Mouse (Mus musculus) limb, embryonic 12.5 days (tissue): ENCODE measurements around the gene 9030025P20Rik. TPM values are rescaled to one million over a fixed set of nuclear protein-coding genes. Genes with fewer than 3 reads are reported as not detected.
"Not testable (repeated sequence)": the region's sequence is repeated elsewhere in the genome, so short reads cannot be mapped to it uniquely, and the experiment has no call there.

Experiments
- ATAC-seq: fragments of 200-750 bp; cut with Nextera tagmentation; 2 replicates; pipeline ENCODE4 v1.8.0; 2017; ENCODE audit warnings: low read depth, moderate TSS enrichment; ENCODE audit not compliant: insufficient number of reproducible peaks, insufficient read depth, low FRiP score, low TSS enrichment
- H3K27ac ChIP-seq: fragments of 300-500 bp; sonication (generic); 2 replicates; pipeline ENCODE4 v1.5.1; 2016; ENCODE audit warnings: mild to moderate bottlenecking, moderate library complexity
- H3K27me3 ChIP-seq: fragments of 300-500 bp; sonication (generic); 2 replicates; pipeline ENCODE4 v1.6.1; 2016; ENCODE audit warnings: mild to moderate bottlenecking, moderate library complexity
- H3K36me3 ChIP-seq: fragments of 300-500 bp; sonication (generic); 2 replicates; pipeline ENCODE4 v1.6.1; 2016; ENCODE audit warnings: mild to moderate bottlenecking, moderate library complexity
- H3K4me1 ChIP-seq: fragments of 300-500 bp; sonication (generic); replicated peaks from 2 replicates; pipeline ENCODE4 v1.6.1; 2016
- H3K4me2 ChIP-seq: fragments of 300-500 bp; sonication (generic); 2 replicates; pipeline ENCODE4 v1.6.1; 2016; ENCODE audit warnings: mild to moderate bottlenecking, moderate library complexity
- H3K4me3 ChIP-seq: fragments of 300-500 bp; sonication (generic); replicated peaks from 2 replicates; pipeline ENCODE4 v1.5.1; 2016; ENCODE audit warnings: mild to moderate bottlenecking
- H3K9ac ChIP-seq: fragments of 300-500 bp; sonication (generic); replicated peaks from 2 replicates; pipeline ENCODE4 v1.6.1; 2016; ENCODE audit warnings: mild to moderate bottlenecking, moderate library complexity
- H3K9me3 ChIP-seq: fragments of 300-500 bp; sonication (generic); 2 replicates; pipeline ENCODE4 v1.6.1; 2016; ENCODE audit warnings: mild to moderate bottlenecking, moderate library complexity
- WGBS: fragments of 180-500 bp; shearing (Covaris S2); methylation state at CpG from one replicate; pipeline ENCODE4 v1.1.7; 2016; 5-methylcytosine and 5-hydroxymethylcytosine counted together
- polyA plus RNA-seq: library from polyadenylated mRNA; unstranded; fragments of >200 nt; fragmentation: Nextera tagmentation; extraction: Ambion mirVana; gene quantifications from 2 replicates; pipeline ENCODE4 v1.2.1, GENCODE M21; 2016

Gene 9030025P20Rik
- polyA plus RNA-seq, 1 experiment from 2014 or later = 14.9 TPM

DNA sequence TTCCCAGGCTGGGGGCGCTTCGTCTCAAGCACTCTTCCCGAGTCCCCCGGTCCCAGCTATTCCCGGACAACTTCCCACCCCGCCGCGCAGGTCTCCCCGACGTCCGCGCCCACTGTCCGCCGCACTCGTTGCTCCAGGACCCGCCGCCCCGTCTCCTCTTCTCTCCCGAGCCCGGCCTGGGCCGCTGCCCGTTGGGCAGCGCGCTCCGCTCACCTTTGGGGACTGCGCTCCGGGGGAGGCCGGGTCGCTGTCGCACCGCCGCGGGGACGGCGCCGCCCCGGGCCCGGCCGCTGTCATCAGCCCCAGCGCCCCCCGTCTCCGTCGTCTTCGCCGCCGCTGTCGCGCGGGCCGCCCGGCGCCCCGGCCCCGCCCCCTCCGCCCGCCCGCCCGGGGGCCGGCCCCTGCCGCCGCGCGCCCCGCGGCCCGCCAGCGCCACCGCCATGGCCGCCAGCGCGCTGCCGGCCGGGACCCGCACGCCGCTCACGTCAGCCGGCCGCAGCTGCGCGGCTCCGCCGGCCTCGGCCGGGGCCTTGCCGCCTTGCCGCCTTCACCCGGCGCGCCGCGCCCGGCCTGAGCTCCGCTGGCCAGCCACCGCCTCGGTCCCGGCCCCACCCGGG lies 14.4 kb downstream of the 9030025P20Rik start:
- H3K27me3 ChIP-seq, H3K4me1 ChIP-seq, H3K9ac ChIP-seq, H3K27ac ChIP-seq, H3K4me3 ChIP-seq, H3K4me2 ChIP-seq, H3K9me3 ChIP-seq, H3K36me3 ChIP-seq: not testable (repeated sequence)
- WGBS = no CpG with 5 or more reads among the region's 98 CpGs
- peak; percentile 71 for ATAC-seq

DNA sequence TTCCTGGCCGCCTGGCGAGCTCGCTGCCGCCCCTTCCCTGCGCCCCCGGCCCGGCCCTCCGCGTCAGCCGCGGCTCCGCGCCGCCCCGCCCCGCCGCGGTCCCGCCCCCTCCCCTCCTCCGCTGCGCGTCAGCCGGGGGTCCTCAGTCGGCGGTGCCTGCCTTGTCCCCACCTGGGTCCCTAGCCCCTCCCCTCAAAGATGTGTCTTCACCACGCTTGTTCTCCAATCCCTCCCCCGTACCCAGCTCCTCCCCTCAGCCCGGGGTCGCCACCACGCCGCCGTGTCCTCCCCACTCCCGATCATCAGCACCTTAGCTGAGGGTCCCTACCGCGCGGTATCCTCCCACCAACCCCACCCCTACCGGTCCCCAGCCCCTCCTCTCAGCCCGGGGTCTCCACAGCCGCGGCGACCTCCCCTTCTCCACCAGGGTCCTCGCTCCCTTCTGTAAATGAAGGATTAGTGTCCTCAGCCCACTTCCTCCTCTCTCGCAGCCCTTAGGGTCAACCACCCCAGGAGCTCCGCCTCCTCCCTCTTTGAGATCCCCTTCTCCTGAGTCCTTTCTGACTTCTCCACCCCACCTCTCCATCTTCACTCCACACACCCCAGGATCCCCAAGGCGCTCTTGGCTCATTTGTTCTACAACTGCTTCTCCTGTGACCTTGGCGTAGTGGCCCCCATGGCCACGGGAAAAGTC lies 15.0 kb downstream of the 9030025P20Rik start:
- not testable (repeated sequence) for H3K9me3 ChIP-seq, H3K4me3 ChIP-seq, H3K27me3 ChIP-seq, H3K4me2 ChIP-seq, H3K4me1 ChIP-seq, H3K9ac ChIP-seq, H3K36me3 ChIP-seq, H3K27ac ChIP-seq
- peak; percentile 91 for ATAC-seq
- WGBS = no CpG with 5 or more reads among the region's 47 CpGs

DNA sequence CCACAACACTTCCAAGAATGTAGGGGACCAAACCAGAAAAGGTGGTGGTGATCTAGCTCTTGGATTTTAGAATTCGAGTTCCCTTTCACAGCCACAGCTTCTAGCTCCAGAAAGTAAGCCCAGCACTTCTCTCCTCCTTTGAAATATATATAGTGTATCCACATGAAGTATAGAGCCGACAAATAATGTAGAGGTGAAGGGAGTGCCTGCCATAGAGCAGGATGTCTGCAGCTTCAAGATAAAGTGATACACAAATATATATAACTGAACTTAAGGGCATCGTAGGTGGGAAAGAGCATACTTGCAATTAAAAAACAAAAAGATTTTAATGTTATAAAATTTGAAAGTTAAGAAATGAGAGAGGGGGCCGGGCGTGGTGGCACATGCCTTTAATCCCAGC lies 15.9 kb downstream of the 9030025P20Rik start:
- H3K4me3 ChIP-seq, H3K27me3 ChIP-seq, H3K4me1 ChIP-seq, H3K4me2 ChIP-seq, H3K9me3 ChIP-seq, ATAC-seq, H3K27ac ChIP-seq, H3K9ac ChIP-seq, H3K36me3 ChIP-seq: not testable (repeated sequence)
- no CpG with 5 or more reads among the region's 5 CpGs for WGBS

DNA sequence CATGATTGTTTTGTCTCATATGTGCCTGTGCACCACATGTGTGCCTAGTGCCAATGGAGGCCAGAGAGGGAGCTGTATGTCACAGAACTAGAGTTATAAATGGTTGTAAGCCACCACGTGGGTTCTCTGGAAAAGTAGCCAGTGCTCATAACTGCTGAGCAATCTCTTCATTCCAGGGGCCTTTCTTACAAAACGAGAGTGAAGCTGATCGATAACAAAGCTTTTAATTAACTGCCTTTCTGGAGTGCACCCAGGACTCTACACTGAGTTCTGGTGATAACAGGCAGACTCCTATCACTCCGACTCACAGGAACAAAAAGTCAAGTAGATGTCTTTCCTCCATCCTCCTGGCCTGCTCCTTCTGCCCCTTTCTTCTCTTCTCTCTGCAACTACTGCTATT lies 21.8 kb downstream of the 9030025P20Rik start:
- not testable (repeated sequence) for H3K27me3 ChIP-seq, H3K36me3 ChIP-seq, H3K9me3 ChIP-seq, H3K4me1 ChIP-seq, H3K4me3 ChIP-seq, H3K27ac ChIP-seq, H3K4me2 ChIP-seq, H3K9ac ChIP-seq, ATAC-seq
- WGBS = no CpG with 5 or more reads among the region's 4 CpGs

DNA sequence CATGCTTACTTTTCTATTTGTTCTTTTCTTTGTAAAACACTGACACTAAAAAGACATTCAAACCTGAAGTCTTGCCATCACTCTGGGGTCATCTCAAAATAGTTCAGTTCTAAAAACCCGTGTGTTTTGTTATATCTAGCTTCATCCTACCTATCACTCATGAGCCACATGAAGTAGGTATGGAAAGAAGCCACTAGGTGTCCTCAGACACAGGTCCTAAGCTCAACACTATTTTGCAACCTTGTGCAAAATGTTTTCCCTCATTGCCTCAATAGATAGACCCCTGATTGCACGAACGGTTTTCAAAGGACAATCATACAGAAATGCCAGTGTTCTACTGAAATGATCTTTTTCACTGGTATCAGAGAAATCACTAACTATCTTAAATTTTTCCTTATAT lies 30.8 kb downstream of the 9030025P20Rik start:
- not testable (repeated sequence) for ATAC-seq, H3K4me1 ChIP-seq

DNA sequence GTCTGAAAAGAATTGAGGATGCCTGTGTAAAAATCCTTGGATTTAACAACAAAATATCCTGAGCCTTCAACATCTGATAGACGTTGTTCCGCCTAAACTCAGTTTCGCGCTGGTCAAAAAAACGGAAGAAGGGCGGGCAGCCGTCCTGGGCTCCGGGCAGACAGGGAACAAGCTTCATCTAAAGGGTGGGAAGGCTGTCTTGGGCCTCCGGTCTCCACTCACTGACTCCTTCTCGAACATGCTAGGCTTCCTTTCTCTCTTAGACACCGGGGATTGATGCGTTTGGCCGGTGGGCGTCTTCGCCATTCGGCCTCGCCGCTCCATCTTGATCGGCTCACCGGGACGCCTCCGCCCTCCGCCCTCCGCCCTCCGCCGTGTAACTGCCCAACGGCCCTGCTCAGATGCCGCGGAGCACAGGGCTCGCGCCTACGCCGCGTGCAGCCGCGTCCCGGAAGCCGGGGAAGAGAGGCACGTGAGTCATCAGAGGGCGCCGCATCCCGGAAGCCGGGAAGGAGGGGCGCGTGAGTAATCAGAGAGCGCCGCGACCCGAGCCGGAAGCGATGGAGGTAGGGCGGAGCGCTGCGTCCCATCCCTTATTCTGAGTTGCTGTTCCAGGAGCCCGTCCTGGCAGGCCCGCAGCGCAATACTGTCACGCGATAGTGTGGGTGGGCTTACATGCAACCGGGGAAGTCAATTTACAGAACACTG lies 31.6 kb downstream of the 9030025P20Rik start, which contains the start of gene Gm3435:
Gene Gm3435, plus strand, starts transcription at position 471 of the 708 bp plus-strand sequence.
- peak; percentile 96 for ATAC-seq
- H3K27ac ChIP-seq, H3K4me1 ChIP-seq, H3K4me2 ChIP-seq, H3K4me3 ChIP-seq, H3K9ac ChIP-seq, H3K36me3 ChIP-seq, H3K27me3 ChIP-seq, H3K9me3 ChIP-seq: not testable (repeated sequence)
- no CpG with 5 or more reads among the region's 60 CpGs for WGBS

More for the DNA sequence above, 30.8 kb downstream of the 9030025P20Rik start:
- H3K27me3 ChIP-seq, H3K9me3 ChIP-seq, H3K27ac ChIP-seq, H3K4me2 ChIP-seq, H3K9ac ChIP-seq, H3K4me3 ChIP-seq, H3K36me3 ChIP-seq: not testable (repeated sequence)
- no CpG with 5 or more reads among the region's 3 CpGs for WGBS

DNA sequence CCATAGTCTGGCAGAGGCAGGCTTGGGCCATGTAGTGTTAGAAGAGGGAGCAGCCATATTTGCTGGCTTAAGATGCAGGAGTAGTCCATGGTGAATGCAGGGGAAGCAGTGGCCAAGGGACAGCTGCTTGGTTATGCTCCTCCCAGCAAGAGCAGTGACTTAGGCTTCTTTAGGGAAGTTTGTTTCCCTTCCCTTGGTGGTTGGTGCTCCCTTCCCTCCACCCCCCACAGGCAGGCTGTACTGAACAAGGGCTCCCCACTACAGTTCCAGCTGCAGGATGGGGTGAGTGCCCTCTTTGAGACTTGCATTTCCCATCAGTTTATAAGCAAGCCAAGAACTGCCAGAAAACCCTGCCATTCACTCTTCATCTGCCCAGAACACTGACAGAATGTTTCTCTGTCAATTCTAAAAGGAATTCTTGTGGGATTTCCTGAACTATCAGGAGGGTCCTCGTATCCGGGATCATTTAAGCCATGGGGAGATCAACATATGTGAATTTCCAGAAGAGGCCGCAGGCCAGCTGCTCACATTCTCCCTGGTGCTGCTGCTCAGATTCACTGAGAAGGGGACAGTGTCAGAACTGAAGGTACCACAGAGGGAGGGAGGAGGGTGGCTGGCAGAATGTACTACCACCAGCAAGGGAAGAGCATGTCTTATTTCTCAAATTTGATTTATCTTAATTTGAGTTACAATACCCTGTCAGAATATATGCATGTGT lies 43.4 kb downstream of the 9030025P20Rik start:
- H3K9me3 ChIP-seq, H3K9ac ChIP-seq, H3K27ac ChIP-seq, H3K36me3 ChIP-seq, ATAC-seq, H3K27me3 ChIP-seq, H3K4me3 ChIP-seq, H3K4me1 ChIP-seq, H3K4me2 ChIP-seq: not testable (repeated sequence)
- WGBS = 82% methylated on average over 3 of the region's 3 CpGs

DNA sequence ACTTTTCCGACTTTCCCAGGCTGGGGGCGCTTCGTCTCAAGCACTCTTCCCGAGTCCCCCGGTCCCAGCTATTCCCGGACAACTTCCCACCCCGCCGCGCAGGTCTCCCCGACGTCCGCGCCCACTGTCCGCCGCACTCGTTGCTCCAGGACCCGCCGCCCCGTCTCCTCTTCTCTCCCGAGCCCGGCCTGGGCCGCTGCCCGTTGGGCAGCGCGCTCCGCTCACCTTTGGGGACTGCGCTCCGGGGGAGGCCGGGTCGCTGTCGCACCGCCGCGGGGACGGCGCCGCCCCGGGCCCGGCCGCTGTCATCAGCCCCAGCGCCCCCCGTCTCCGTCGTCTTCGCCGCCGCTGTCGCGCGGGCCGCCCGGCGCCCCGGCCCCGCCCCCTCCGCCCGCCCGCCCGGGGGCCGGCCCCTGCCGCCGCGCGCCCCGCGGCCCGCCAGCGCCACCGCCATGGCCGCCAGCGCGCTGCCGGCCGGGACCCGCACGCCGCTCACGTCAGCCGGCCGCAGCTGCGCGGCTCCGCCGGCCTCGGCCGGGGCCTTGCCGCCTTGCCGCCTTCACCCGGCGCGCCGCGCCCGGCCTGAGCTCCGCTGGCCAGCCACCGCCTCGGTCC lies 45.7 kb downstream of the 9030025P20Rik start:
- not testable (repeated sequence) for H3K9me3 ChIP-seq, H3K4me2 ChIP-seq, H3K27me3 ChIP-seq, H3K9ac ChIP-seq, H3K36me3 ChIP-seq, H3K4me1 ChIP-seq, H3K27ac ChIP-seq, H3K4me3 ChIP-seq
- WGBS = no CpG with 5 or more reads among the region's 97 CpGs
- ATAC-seq = peak; percentile 60

DNA sequence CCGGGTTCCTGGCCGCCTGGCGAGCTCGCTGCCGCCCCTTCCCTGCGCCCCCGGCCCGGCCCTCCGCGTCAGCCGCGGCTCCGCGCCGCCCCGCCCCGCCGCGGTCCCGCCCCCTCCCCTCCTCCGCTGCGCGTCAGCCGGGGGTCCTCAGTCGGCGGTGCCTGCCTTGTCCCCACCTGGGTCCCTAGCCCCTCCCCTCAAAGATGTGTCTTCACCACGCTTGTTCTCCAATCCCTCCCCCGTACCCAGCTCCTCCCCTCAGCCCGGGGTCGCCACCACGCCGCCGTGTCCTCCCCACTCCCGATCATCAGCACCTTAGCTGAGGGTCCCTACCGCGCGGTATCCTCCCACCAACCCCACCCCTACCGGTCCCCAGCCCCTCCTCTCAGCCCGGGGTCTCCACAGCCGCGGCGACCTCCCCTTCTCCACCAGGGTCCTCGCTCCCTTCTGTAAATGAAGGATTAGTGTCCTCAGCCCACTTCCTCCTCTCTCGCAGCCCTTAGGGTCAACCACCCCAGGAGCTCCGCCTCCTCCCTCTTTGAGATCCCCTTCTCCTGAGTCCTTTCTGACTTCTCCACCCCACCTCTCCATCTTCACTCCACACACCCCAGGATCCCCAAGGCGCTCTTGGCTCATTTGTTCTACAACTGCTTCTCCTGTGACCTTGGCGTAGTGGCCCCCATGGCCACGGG lies 46.4 kb downstream of the 9030025P20Rik start:
- not testable (repeated sequence) for H3K4me3 ChIP-seq

DNA sequence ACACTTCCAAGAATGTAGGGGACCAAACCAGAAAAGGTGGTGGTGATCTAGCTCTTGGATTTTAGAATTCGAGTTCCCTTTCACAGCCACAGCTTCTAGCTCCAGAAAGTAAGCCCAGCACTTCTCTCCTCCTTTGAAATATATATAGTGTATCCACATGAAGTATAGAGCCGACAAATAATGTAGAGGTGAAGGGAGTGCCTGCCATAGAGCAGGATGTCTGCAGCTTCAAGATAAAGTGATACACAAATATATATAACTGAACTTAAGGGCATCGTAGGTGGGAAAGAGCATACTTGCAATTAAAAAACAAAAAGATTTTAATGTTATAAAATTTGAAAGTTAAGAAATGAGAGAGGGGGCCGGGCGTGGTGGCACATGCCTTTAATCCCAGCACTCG lies 47.2 kb downstream of the 9030025P20Rik start:
- not testable (repeated sequence) for H3K9me3 ChIP-seq, H3K36me3 ChIP-seq, H3K4me1 ChIP-seq, H3K9ac ChIP-seq, H3K4me3 ChIP-seq, ATAC-seq, H3K27ac ChIP-seq, H3K4me2 ChIP-seq, H3K27me3 ChIP-seq
- WGBS = no CpG with 5 or more reads among the region's 6 CpGs

More for the DNA sequence above, 46.4 kb downstream of the 9030025P20Rik start:
- not testable (repeated sequence) for H3K36me3 ChIP-seq, H3K4me1 ChIP-seq, H3K9ac ChIP-seq, H3K9me3 ChIP-seq, H3K27ac ChIP-seq, H3K27me3 ChIP-seq, H3K4me2 ChIP-seq
- ATAC-seq = peak; percentile 88
- no CpG with 5 or more reads among the region's 48 CpGs for WGBS
